Mouse (Mus musculus) ES-Bruce4 (cell line): ENCODE measurements around the gene Sirpa. TPM values are rescaled to one million over a fixed set of nuclear protein-coding genes. Genes with fewer than 3 reads are reported as not detected.

ENCODE experiments used
- H3K27ac ChIP-seq: 2 replicates; pipeline ENCODE4 v1.5.1; 2012; ENCODE audit warnings: low read length, inconsistent platforms; ENCODE audit not compliant: insufficient read depth
- H3K27me3 ChIP-seq: 2 replicates; pipeline ENCODE4 v1.6.1; 2012; ENCODE audit warnings: mild to moderate bottlenecking, low read length, inconsistent platforms; ENCODE audit not compliant: control insufficient read depth, poor library complexity, insufficient read depth, severe bottlenecking
- H3K36me3 ChIP-seq: 2 replicates; pipeline ENCODE4 v1.6.1; 2012; ENCODE audit warnings: inconsistent platforms, mild to moderate bottlenecking, low read length, moderate library complexity; ENCODE audit not compliant: control insufficient read depth, poor library complexity, insufficient read depth, severe bottlenecking
- H3K4me1 ChIP-seq: one replicate; pipeline ENCODE4 v1.8.1; 2011; ENCODE audit warnings: low read length; ENCODE audit not compliant: control insufficient read depth, insufficient read depth
- H3K4me3 ChIP-seq: 2 replicates; pipeline ENCODE4 v1.5.1; 2011; ENCODE audit warnings: low read depth, mild to moderate bottlenecking, low read length
- H3K9ac ChIP-seq: 2 replicates; pipeline ENCODE4 v1.6.1; 2012; ENCODE audit warnings: low read depth, mild to moderate bottlenecking, inconsistent platforms; ENCODE audit not compliant: poor library complexity, severe bottlenecking
- H3K9me3 ChIP-seq: replicated peaks from 2 replicates; pipeline ENCODE4 v1.6.1; 2012; ENCODE audit warnings: mild to moderate bottlenecking, low read length, inconsistent platforms; ENCODE audit not compliant: control insufficient read depth, poor library complexity, insufficient read depth, severe bottlenecking
- CTCF ChIP-seq: IDR thresholded peaks from one replicate; pipeline ENCODE4 v1.8.1; 2011; ENCODE audit warnings: low read depth, low read length
- EP300 ChIP-seq: IDR thresholded peaks from 2 replicates; pipeline ENCODE4 v1.6.1; 2011; ENCODE audit warnings: low read depth, low read length; ENCODE audit not compliant: insufficient read depth
- POLR2A ChIP-seq: IDR thresholded peaks from one replicate; pipeline ENCODE4 v1.8.1; 2011; ENCODE audit warnings: low read length; ENCODE audit not compliant: insufficient read depth
- polyA plus RNA-seq: library from polyadenylated mRNA; stranded (reverse); fragments of >200 nt; gene quantifications from 2 replicates; pipeline ENCODE4 v1.2.4, GENCODE M21; 2011; ENCODE audit warnings: low read depth; ENCODE audit not compliant: missing spikeins, insufficient read depth, insufficient read length

Gene Sirpa
- polyA plus RNA-seq, 1 experiment: 8.5 TPM

- Histone ChIP-seq H3K4me3 (no peak overlapping the region), H3K27ac (no peak overlapping the region), H3K27me3 (no peaks in the 10 kb centered on the region), H3K4me1 (no peaks in the 10 kb centered on the region), H3K36me3 (no peaks in the 10 kb centered on the region), H3K9me3 (no peaks in the 10 kb centered on the region), H3K9ac (no peak overlapping the region)
- TF ChIP-seq EP300 (no peak), POLR2A (no peak), CTCF (no peak)
Measured at GRCm38 (mm10) chr2:129569120-129569519, 23.5 kb upstream of the Sirpa start.

- Histone ChIP-seq H3K4me3 (no peak overlapping the region), H3K27me3 (no peaks in the 10 kb centered on the region), H3K9me3 (no peaks in the 10 kb centered on the region), H3K36me3 (no peaks in the 10 kb centered on the region), H3K4me1 (no peaks in the 10 kb centered on the region), H3K27ac (no peak overlapping the region), H3K9ac (no peak overlapping the region)
- TF ChIP-seq POLR2A (no peak), EP300 (no peak), CTCF (no peak)
Measured at GRCm38 (mm10) chr2:129569556-129569955, 23.1 kb upstream of the Sirpa start.

- Histone ChIP-seq H3K27me3 (no peaks in the 10 kb centered on the region), H3K27ac (no peak overlapping the region), H3K4me3 (no peak overlapping the region), H3K36me3 (no peaks in the 10 kb centered on the region), H3K9me3 (no peaks in the 10 kb centered on the region), H3K4me1 (no peaks in the 10 kb centered on the region), H3K9ac (no peak overlapping the region)
- TF ChIP-seq POLR2A: no peak
- no peak for TF ChIP-seq EP300
- no peak for TF ChIP-seq CTCF
Measured at GRCm38 (mm10) chr2:129573701-129574273, 18.8 kb upstream of the Sirpa start.

GRCm38 (mm10) chr2:129574395-129575046 is 18.1 kb upstream of the Sirpa start:
- no peak overlapping the region for H3K4me3 ChIP-seq
- no peaks in the 10 kb centered on the region for H3K27me3 ChIP-seq
- H3K27ac ChIP-seq: no peak overlapping the region
- H3K36me3 ChIP-seq: no peaks in the 10 kb centered on the region
- no peak overlapping the region for H3K9ac ChIP-seq
- no peaks in the 10 kb centered on the region for H3K9me3 ChIP-seq
- TF ChIP-seq POLR2A: no peak
- TF ChIP-seq CTCF: no peak
- TF ChIP-seq EP300: no peak
- no peaks in the 10 kb centered on the region for H3K4me1 ChIP-seq

- Histone ChIP-seq H3K9me3 (no peaks in the 10 kb centered on the region), H3K9ac (no peak overlapping the region), H3K36me3 (no peaks in the 10 kb centered on the region), H3K27ac (no peak overlapping the region), H3K4me3 (no peak overlapping the region), H3K27me3 (no peaks in the 10 kb centered on the region), H3K4me1 (no peaks in the 10 kb centered on the region)
- TF ChIP-seq EP300: no peak
- no peak for TF ChIP-seq CTCF
- TF ChIP-seq POLR2A: no peak
Measured at GRCm38 (mm10) chr2:129575113-129575512, 17.5 kb upstream of the Sirpa start.
